Mouse (Mus musculus): ENCODE data around the gene Traf2.

DNA sequence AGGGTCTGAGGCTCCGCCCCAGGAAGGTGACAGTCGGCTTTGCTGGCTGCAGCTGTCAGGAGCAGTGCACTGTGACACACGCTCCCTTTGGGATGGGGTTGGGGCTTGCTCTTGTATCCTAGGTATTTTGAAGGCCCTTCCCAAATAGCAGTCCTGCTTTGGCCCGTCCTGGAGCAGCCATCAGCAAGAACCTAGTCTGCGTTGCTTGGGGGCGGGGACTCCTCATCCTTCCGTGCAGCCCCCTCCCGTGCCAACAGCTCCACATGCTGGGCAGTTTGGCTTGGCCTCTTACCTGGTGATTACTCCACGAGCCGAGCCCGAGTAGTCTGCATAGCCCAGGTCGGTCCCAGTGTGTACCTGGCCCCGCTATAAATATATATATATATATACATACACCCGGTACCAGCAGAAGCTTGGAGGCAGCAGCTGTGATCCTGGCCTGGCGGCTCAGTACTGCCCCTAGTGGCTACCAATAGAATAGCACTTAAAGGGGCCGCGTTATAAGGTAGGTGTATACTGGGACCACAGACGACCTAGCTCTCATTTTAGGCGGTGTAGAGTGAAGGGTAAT is 34.6 kb upstream of the Traf2 start, which contains the start of gene Ajm1:
- no peak for TF ChIP-seq EP300 (IDR thresholded peaks at IDR 0.05; ENCODE audit: low read depth)
- TF ChIP-seq CTCF (IDR thresholded peaks at IDR 0.05; ENCODE audit: low read depth), result peak; percentile 93

Data from liver, postnatal 0 days (tissue).